In genomic region chr1:64226001-64226918, GRCm38 (mm10) we compare ENCODE assay signal across 8 mouse cellular contexts.
A peak's percentile ranks its signal among the peaks of the same experiment; 100 is the strongest.
DNase-seq lines count a peak whose midpoint lies in the region; ATAC-seq and TF ChIP-seq lines count a peak whose summit lies in the region.

No protein-coding gene starts in this region.

- no peaks in the 10 kb centered on the region for H3K9me3 ChIP-seq in forebrain, embryonic 14.5 days (replicated peaks; ENCODE audit: control insufficient read depth, low read length)
- no peaks in the 10 kb centered on the region for H3K9me3 ChIP-seq in heart, postnatal 0 days (replicated peaks; ENCODE audit: control insufficient read depth, low read length)

- H3K9ac ChIP-seq in forebrain, embryonic 14.5 days (ENCODE audit: low read length): 0 out of 2 replicates have a peak overlapping the region, but pooled peaks have one; percentile 2
- no peak overlapping the region for H3K9ac ChIP-seq in heart, postnatal 0 days (replicated peaks; ENCODE audit: low read depth, low read length)

- peaks cover 25% of the 10 kb centered on the region for H3K4me1 ChIP-seq in forebrain, embryonic 14.5 days (ENCODE audit: control insufficient read depth, insufficient read depth, low read length)
- H3K4me1 ChIP-seq in heart, postnatal 0 days (ENCODE audit: control insufficient read depth, insufficient read depth): peaks cover 35% of the 10 kb centered on the region

- peak; percentile 91 for DNase-seq in ES-CJ7 (ENCODE audit: low read depth, low spot score)
- peak; percentile 6 for DNase-seq in c-Kit-positive CD71-negative TER-119-negative erythroid progenitor cells, embryonic 14.5 days (ENCODE audit: low read depth)
- DNase-seq in forebrain, embryonic 14.5 days (ENCODE audit: low spot score): peak; percentile 78
- DNase-seq in heart, postnatal 0 days (ENCODE audit: low spot score): peak; percentile 88
- DNase-seq in kidney, postnatal 36 days: peak; percentile 44 to 63
- peak; percentile 78 for DNase-seq in lung, postnatal 10 days
- DNase-seq in right cerebral cortex, postnatal 25 days: peak; percentile 50

- H3K27ac ChIP-seq in forebrain, embryonic 14.5 days (ENCODE audit: low read depth, low read length): peak overlapping the region; percentile 52
- H3K27ac ChIP-seq in heart, postnatal 0 days (ENCODE audit: low read depth): peak overlapping the region; percentile 77

- no peak overlapping the region for H3K4me3 ChIP-seq in forebrain, embryonic 14.5 days (ENCODE audit: low read depth, low read length)
- no peak overlapping the region for H3K4me3 ChIP-seq in heart, postnatal 0 days (ENCODE audit: low read depth, low read length)

- ATAC-seq in forebrain, embryonic 14.5 days: peak; percentile 81
- ATAC-seq in heart, postnatal 0 days (ENCODE audit: insufficient read depth, low read depth): peak; percentile 93
- ATAC-seq in activated CD4-positive, CD25-positive, alpha-beta regulatory T cell, adult 4 months: no peak

- H3K36me3 ChIP-seq in forebrain, embryonic 14.5 days (ENCODE audit: control insufficient read depth, insufficient read depth, low read length): no peaks in the 10 kb centered on the region
- no peaks in the 10 kb centered on the region for H3K36me3 ChIP-seq in heart, postnatal 0 days (replicated peaks; ENCODE audit: control insufficient read depth, insufficient read depth, low read length)

- 30% methylated on average over 16 of the region's 16 CpGs for WGBS in forebrain, embryonic 14.5 days
- WGBS in heart, postnatal 0 days: 28% methylated on average over 16 of the region's 16 CpGs

- H3K27me3 ChIP-seq in forebrain, embryonic 14.5 days (replicated peaks; ENCODE audit: control insufficient read depth, insufficient read depth, low read length): no peaks in the 10 kb centered on the region
- no peaks in the 10 kb centered on the region for H3K27me3 ChIP-seq in heart, postnatal 0 days (ENCODE audit: control insufficient read depth, insufficient read depth, low read length)

- 0 out of 2 replicates have a peak overlapping the region, but pooled peaks have one; percentile 5 for H3K4me2 ChIP-seq in forebrain, embryonic 14.5 days (ENCODE audit: low read length)
- peak overlapping the region; percentile 18; the same call in 1 of the 2 replicates for H3K4me2 ChIP-seq in heart, postnatal 0 days (ENCODE audit: low read depth, low read length)

- TF ChIP-seq CTCF in heart, postnatal 0 days (IDR thresholded peaks at IDR 0.05; ENCODE audit: low read depth): 0 out of 2 replicates have a peak, but pooled peaks have one; percentile 11

- peak; percentile 69; the same call in 1 of the 2 replicates for TF ChIP-seq EP300 in heart, postnatal 0 days (IDR thresholded peaks at IDR 0.05; ENCODE audit: low read depth)

Comparison
In these comparisons a context has a peak if more than half of its experiments do, and no peak if none do; other contexts are left out.
1. DNase-seq: peak in every context shown above with its lines; median percentile 91 in ES-CJ7; 88 in heart, postnatal 0 days; 78 in forebrain, embryonic 14.5 days; 78 in lung, postnatal 10 days; 54 in kidney, postnatal 36 days; 50 in right cerebral cortex, postnatal 25 days; 6 in c-Kit-positive CD71-negative TER-119-negative erythroid progenitor cells, embryonic 14.5 days.